Mouse (Mus musculus) embryonic facial prominence, embryonic 14.5 days (tissue): Measurements from ENCODE around the gene Tgfbr3. TPM values are rescaled to one million over a fixed set of nuclear protein-coding genes. Genes with fewer than 3 reads are reported as not detected.
"Not testable (repeated sequence)": the region's sequence is repeated elsewhere in the genome, so short reads cannot be mapped to it uniquely, and the experiment has no call there.

Source experiments
- ATAC-seq: fragments of 200-750 bp; cut with Nextera tagmentation; 2 replicates; pipeline ENCODE4 v1.8.0; 2017; ENCODE audit warnings: low read depth, moderate number of reproducible peaks, moderate TSS enrichment
- DNase-seq: peaks from one replicate; pipeline ENCODE4 v3.0.0-alpha.2; 2015; ENCODE audit warnings: low spot score
- H3K27ac ChIP-seq: fragments of 300-500 bp; sonication (generic); replicated peaks from 2 replicates; pipeline ENCODE4 v1.5.1; 2014; ENCODE audit warnings: low read depth, mild to moderate bottlenecking, low read length, moderate library complexity
- H3K27me3 ChIP-seq: fragments of 300-500 bp; sonication (generic); replicated peaks from 2 replicates; pipeline ENCODE4 v1.6.1; 2014; ENCODE audit warnings: low read length; ENCODE audit not compliant: control insufficient read depth, insufficient read depth
- H3K36me3 ChIP-seq: fragments of 300-500 bp; sonication (generic); 2 replicates; pipeline ENCODE4 v1.6.1; 2014; ENCODE audit warnings: low read length, mixed read lengths; ENCODE audit not compliant: control insufficient read depth, insufficient read depth
- H3K4me1 ChIP-seq: fragments of 300-500 bp; sonication (generic); 2 replicates; pipeline ENCODE4 v1.6.1; 2014; ENCODE audit warnings: antibody characterized with exemption, low read length; ENCODE audit not compliant: control insufficient read depth, insufficient read depth
- H3K4me2 ChIP-seq: fragments of 300-500 bp; sonication (generic); 2 replicates; pipeline ENCODE4 v1.6.1; 2014; ENCODE audit warnings: low read depth, mild to moderate bottlenecking, low read length, moderate library complexity, mixed read lengths
- H3K4me3 ChIP-seq: fragments of 300-500 bp; sonication (generic); 2 replicates; pipeline ENCODE4 v1.5.1; 2014; ENCODE audit warnings: low read depth, mild to moderate bottlenecking, low read length
- H3K9ac ChIP-seq: fragments of 300-500 bp; sonication (generic); 2 replicates; pipeline ENCODE4 v1.6.1; 2014; ENCODE audit warnings: low read depth, mild to moderate bottlenecking, low read length, moderate library complexity, mixed read lengths
- H3K9me3 ChIP-seq: fragments of 300-500 bp; sonication (generic); 2 replicates; pipeline ENCODE4 v1.6.1; 2016; ENCODE audit warnings: low read length; ENCODE audit not compliant: control insufficient read depth
- WGBS: fragments of 180-500 bp; shearing (Covaris S2); extraction: QIAGEN DNeasy Blood & Tissue Kit; methylation state at CpG from one replicate; pipeline ENCODE4 v1.1.7; 2014; 5-methylcytosine and 5-hydroxymethylcytosine counted together
- polyA plus RNA-seq: library from polyadenylated mRNA; unstranded; fragments of >200 nt; fragmentation: Nextera tagmentation; extraction: Ambion mirVana; gene quantifications from 2 replicates; pipeline ENCODE4 v1.2.1, GENCODE M21; 2014

The Tgfbr3 gene
- polyA plus RNA-seq, 1 experiment from 2014 or later, result 36.5 TPM

DNA sequence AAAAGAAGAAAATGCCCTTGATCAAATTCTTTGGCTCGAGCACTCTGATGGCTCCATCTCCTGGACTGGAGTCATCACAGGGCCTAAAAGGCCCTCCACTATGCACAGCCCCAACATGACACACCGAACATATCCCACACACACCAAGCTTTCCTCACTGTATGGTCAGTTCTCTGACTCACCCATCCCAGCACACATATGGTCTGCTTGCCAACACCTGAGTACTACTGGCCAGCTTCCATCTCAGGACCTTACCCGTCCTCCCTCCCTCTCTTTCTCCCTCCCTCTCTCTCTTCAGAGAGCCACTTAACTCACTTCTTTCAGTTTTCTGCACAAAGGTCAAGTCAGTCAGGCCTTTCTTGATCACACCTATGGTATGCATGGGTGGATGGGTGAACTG, 36.0 kb downstream of the Tgfbr3 start:
- DNase-seq (no peak), ATAC-seq (no peak)
- Histone ChIP-seq H3K4me3 (no peak overlapping the region), H3K4me1 (peaks cover 15% of the 10 kb centered on the region), H3K9me3 (peaks cover 12% of the 10 kb centered on the region), H3K36me3 (peaks cover 14% of the 10 kb centered on the region; the same call in 1 of the 2 replicates), H3K4me2 (no peak overlapping the region), H3K9ac (no peak overlapping the region), H3K27ac (no peak overlapping the region), H3K27me3 (no peaks in the 10 kb centered on the region)
- WGBS, result 88% methylated on average over 3 of the region's 3 CpGs

DNA sequence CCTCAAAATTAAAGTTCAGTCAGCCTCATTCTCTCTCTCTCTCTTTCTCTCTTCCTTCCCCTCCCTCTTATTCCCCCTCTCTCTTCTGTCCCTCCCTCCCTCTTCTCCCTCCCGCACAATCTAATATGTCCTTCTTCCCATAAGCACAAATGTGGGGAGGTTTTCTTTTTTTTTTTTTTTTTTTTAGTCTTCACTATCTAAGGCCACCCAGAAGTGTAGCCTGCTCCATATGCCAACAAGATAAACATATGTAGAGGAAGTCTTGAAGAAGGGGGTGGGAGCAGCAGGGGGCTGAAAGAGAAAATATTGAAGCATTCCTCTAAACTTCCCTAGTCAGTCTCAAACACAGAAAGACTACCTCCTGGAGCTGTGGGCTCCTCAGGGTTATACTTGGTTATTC, 37.0 kb downstream of the Tgfbr3 start:
- ATAC-seq, result no peak
- Histone ChIP-seq H3K4me3 (no peak overlapping the region), H3K9ac (no peak overlapping the region), H3K4me2 (no peak overlapping the region), H3K27ac (0 out of 2 replicates have a peak overlapping the region, but pooled peaks have one; percentile 45), H3K9me3 (peaks cover 12% of the 10 kb centered on the region), H3K36me3 (peaks cover 14% of the 10 kb centered on the region; the same call in 1 of the 2 replicates), H3K4me1 (peaks cover 23% of the 10 kb centered on the region), H3K27me3 (no peaks in the 10 kb centered on the region)
- no peak for DNase-seq
- 14% methylated on average over 1 of the region's 1 CpGs for WGBS

DNA sequence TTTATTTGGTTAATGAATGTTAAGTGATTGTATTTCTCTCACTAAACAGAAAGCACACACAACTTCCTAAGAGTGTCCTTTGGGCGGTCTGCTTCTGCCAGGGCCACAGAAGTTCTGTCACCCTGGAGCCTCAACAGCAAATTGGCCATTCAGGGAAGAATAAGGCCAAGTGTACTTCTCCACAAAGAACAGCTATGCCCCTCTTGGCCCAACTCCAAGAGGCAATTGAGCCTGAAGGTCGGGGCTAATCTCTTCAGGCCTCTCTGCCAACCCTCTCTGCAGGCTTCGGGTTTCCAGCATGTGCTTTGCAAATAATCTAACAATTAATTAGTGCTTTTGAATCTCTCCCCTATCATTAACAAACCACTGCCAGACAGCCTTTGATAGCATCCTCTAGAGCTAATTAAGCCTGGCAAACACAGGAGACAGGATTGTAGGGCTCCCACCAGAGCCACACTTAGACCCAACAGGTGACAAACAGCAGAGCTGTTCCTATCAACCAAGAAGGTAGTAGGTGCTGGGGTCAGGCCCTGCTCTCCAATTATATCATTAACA, 37.6 kb downstream of the Tgfbr3 start:
- DNase-seq (peak; percentile 90), ATAC-seq (peak; percentile 77)
- H3K4me2 ChIP-seq, result no peak overlapping the region
- peak overlapping the region; percentile 45 for H3K27ac ChIP-seq
- H3K9ac ChIP-seq, result no peak overlapping the region
- H3K4me3 ChIP-seq, result no peak overlapping the region
- H3K4me1 ChIP-seq, result peaks cover 23% of the 10 kb centered on the region
- WGBS, result 12% methylated on average over 3 of the region's 3 CpGs
- peaks cover 12% of the 10 kb centered on the region for H3K9me3 ChIP-seq
- peaks cover 14% of the 10 kb centered on the region; the same call in 1 of the 2 replicates for H3K36me3 ChIP-seq
- H3K27me3 ChIP-seq, result no peaks in the 10 kb centered on the region

DNA sequence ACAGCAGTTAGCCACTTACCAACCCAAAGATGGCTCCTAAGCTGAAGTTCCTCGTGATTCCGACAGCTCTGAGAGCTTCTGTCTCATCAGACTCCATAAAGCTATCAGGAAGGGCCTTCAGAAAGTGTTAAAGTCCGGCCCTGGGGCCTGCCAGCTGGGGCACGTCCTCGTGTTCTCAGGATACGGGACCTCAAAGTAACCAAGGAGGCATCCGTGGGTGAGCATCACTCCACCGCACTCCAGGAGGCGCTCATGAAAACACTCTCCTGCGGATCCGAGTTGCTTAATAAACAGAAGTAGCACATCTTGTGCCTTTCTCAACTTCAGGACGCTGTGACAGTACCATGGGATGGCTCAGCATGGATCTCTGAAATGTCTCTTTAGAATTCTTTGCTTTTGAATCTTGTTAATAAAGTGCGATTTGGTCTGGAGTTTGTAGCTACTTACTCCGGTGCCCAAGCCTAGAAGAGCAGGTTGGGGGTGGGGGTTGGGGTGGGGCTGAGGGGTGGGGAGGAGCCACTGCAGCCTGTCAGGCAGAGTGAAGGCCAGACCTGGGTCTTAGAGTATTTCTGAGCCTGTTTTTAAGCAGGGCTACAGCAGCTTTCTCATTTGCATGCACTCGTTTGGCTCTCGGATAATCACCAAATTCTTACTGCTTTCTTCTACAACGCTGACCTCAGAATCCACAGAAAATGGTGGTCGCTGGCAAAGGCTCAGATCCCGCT, 38.7 kb downstream of the Tgfbr3 start:
- H3K4me3 ChIP-seq, result no peak overlapping the region
- H3K9ac ChIP-seq, result no peak overlapping the region
- H3K4me2 ChIP-seq, result peak overlapping the region; percentile 3; the same call in 1 of the 2 replicates
- H3K9me3 ChIP-seq, result peaks cover 12% of the 10 kb centered on the region
- no peak for ATAC-seq
- peaks cover 14% of the 10 kb centered on the region; the same call in 1 of the 2 replicates for H3K36me3 ChIP-seq
- H3K4me1 ChIP-seq, result peaks cover 23% of the 10 kb centered on the region
- WGBS, result 29% methylated on average over 19 of the region's 19 CpGs
- DNase-seq, result no peak
- peak overlapping the region; percentile 15 for H3K27ac ChIP-seq
- H3K27me3 ChIP-seq, result no peaks in the 10 kb centered on the region

DNA sequence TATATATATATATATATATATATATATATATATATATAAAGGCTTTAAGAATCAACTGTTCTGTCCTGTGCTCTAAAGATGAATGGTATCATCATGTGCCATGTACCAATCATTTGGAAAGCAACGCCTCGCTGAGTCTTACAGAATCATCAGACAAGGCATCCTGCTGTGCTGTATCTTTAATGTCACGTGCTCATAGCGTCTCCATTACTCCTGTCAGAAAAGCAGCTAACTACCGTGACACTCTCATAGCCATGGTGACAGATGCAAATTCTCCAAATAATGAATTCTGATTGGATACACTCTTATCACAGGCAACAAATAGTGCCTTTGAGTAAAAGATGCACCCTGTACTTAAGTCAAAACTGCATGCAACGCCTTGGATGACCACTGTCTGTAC, 40.7 kb downstream of the Tgfbr3 start:
- Histone ChIP-seq H3K9me3 (peaks cover 12% of the 10 kb centered on the region), H3K4me3 (no peak overlapping the region), H3K4me1 (peaks cover 23% of the 10 kb centered on the region), H3K9ac (no peak overlapping the region), H3K4me2 (no peak overlapping the region), H3K36me3 (peaks cover 14% of the 10 kb centered on the region; the same call in 1 of the 2 replicates), H3K27me3 (no peaks in the 10 kb centered on the region), H3K27ac (no peak overlapping the region)
- DNase-seq (no peak), ATAC-seq (no peak)
- WGBS, result 87% methylated on average over 6 of the region's 6 CpGs

DNA sequence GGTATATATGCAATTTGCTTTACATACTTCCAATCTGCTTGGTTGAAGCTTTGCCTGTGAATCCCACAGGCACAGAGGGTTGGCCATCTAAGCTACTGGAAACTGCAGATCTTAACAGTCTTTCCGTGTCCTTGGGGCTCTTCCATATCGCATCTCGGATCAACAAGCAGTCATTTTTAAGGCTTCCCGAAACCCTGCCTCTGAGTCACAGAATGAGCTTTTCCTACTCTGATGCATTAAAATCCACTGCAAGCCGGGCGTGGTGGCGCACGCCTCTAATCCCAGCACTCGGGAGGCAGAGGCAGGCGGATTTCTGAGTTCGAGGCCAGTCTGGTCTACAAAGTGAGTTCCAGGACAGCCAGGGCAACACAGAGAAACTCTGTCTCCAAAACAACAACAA, 41.1 kb downstream of the Tgfbr3 start:
- not testable (repeated sequence) for H3K9ac ChIP-seq, DNase-seq, H3K4me3 ChIP-seq, ATAC-seq, H3K27me3 ChIP-seq, H3K4me2 ChIP-seq
- Histone ChIP-seq H3K36me3 (peaks cover 14% of the 10 kb centered on the region; the same call in 1 of the 2 replicates), H3K9me3 (peaks cover 12% of the 10 kb centered on the region), H3K27ac (peak overlapping the region; percentile 55), H3K4me1 (peaks cover 23% of the 10 kb centered on the region)
- 85% methylated on average over 11 of the region's 11 CpGs for WGBS

DNA sequence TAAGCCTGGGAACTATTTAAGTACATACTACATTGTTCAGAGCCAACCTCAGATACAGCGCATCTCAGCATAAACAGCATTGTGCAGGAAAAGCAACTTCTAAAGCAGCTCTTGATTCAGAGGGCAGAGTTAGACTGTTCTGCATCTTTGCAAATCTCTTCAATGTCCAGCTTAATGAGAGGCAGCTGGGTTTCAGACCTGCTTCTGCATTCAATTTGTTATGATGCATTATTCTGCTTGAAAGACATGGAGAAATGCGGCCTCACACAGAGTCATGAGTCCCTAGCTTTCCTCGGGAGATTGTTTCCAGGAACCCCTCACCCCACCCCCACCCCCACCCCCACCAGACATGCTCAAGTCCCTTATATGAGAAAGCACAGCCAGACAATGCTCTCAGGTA, 41.6 kb downstream of the Tgfbr3 start:
- H3K9me3 ChIP-seq, result peaks cover 12% of the 10 kb centered on the region
- no peak overlapping the region for H3K9ac ChIP-seq
- no peak overlapping the region for H3K4me3 ChIP-seq
- peaks cover 14% of the 10 kb centered on the region; the same call in 1 of the 2 replicates for H3K36me3 ChIP-seq
- DNase-seq, result peak; percentile 80
- ATAC-seq, result peak; percentile 23; the same call in 1 of the 2 replicates
- no peaks in the 10 kb centered on the region for H3K27me3 ChIP-seq
- WGBS, result 43% methylated on average over 3 of the region's 3 CpGs
- no peak overlapping the region for H3K4me2 ChIP-seq
- peaks cover 23% of the 10 kb centered on the region for H3K4me1 ChIP-seq
- H3K27ac ChIP-seq, result peak overlapping the region; percentile 55

DNA sequence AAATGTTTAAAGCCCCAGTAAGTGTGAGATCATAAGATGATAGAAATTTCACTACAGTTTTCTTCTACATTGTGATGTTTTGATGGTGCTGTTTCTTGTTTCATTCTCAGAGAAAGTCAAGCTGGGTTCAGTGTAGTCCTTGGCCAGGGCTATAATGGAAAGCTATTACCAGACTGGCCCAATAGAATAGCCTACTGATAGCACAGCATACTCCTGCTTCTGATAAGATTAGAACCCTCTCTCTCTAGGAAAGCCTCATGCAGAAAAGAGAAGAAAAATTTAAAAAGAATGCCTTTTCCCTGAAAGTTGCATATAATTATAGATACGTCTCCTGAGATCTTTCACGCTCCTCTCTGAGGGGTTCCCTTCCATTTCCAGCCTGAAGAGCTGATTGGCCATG, 46.0 kb downstream of the Tgfbr3 start:
- 94% methylated on average over 2 of the region's 2 CpGs for WGBS
- H3K9ac ChIP-seq, result no peak overlapping the region
- H3K4me1 ChIP-seq, result peaks cover 8% of the 10 kb centered on the region
- no peaks in the 10 kb centered on the region for H3K9me3 ChIP-seq
- no peak overlapping the region for H3K4me3 ChIP-seq
- H3K27me3 ChIP-seq, result no peaks in the 10 kb centered on the region
- no peak overlapping the region for H3K4me2 ChIP-seq
- DNase-seq (no peak), ATAC-seq (no peak)
- no peak overlapping the region for H3K27ac ChIP-seq
- H3K36me3 ChIP-seq, result no peaks in the 10 kb centered on the region
